ENCODE assay signal across 9 mouse cellular contexts in the genomic region with DNA sequence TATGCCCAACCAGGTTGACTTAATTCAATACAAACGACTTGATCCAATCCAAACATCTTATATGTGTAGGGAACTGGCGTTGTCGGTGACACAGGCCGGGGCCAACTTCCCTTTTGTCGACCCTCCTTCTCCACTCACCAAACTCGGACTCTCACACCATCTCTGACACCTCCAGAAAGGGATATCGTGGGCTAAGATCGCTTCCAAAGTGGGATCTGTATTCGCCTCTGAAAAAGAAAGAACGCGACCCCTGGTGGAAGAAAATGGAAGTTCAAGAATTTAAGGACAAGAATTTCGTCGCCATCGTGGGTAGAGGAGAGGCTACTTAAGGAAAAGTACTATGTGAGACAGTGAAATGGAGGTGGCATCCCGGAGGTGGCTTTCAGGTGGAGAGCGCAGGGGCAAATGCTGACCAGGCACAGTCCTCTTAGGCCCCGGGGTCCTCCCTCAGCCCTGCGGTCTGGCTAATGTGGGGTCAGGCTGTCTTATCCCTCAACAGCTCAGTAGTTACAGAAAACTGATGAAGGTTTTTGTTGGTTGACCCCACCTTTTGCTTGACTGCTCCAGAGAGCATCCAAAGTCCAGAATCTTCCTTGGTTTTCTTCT. TPM values are rescaled to one million over a fixed set of nuclear protein-coding genes. Genes with fewer than 3 reads are reported as not detected.
DNase-seq lines count a peak whose midpoint lies in the region; ATAC-seq and TF ChIP-seq lines count a peak whose summit lies in the region.
"Had no signal": no experiment of that assay in that cellular context is flagged by ENCODE, and none has a peak within 500 bp of the region (broad histone marks: within the 10 kb centered on the region; RNA-seq: fewer than 3 reads in every experiment).

No protein-coding gene starts in this region.

- WGBS in embryonic facial prominence, embryonic 12.5 days = 5% methylated on average over 18 of the region's 18 CpGs
- whole genome bisulfite sequencing in heart, postnatal 0 days = 4% methylated on average over 18 of the region's 18 CpGs
- 5% methylated on average over 18 of the region's 18 CpGs for WGBS in lung, embryonic 16.5 days

- no peak for ATAC-seq in embryonic facial prominence, embryonic 12.5 days (ENCODE audit: insufficient number of reproducible peaks, insufficient read depth, low FRiP score, low TSS enrichment)
- ATAC-seq in heart, postnatal 0 days (ENCODE audit: insufficient read depth, low read depth) = no peak
- peak; percentile 34; the same call in 1 of the 2 replicates for ATAC-seq in lung, embryonic 16.5 days (ENCODE audit: low read depth)
- ATAC-seq: Patski had no signal

- peak overlapping the region; percentile 9; the same call in 1 of the 2 replicates for H3K4me2 ChIP-seq in embryonic facial prominence, embryonic 12.5 days (replicated peaks)
- H3K4me2 ChIP-seq in heart, postnatal 0 days (ENCODE audit: low read depth, low read length) = peak overlapping the region; percentile 46
- H3K4me2 ChIP-seq in lung, embryonic 16.5 days (ENCODE audit: low read depth, low read length) = peak overlapping the region; percentile 34

- H3K4me3 ChIP-seq in embryonic facial prominence, embryonic 12.5 days = no peak overlapping the region
- H3K4me3 ChIP-seq in heart, postnatal 0 days (ENCODE audit: low read depth, low read length) = peak overlapping the region; percentile 29
- H3K4me3 ChIP-seq in lung, embryonic 16.5 days (ENCODE audit: low read length) = 0 out of 2 replicates have a peak overlapping the region, but pooled peaks have one; percentile 9

- H3K4me1 ChIP-seq in embryonic facial prominence, embryonic 12.5 days = peaks cover 15% of the 10 kb centered on the region
- peaks cover 22% of the 10 kb centered on the region for H3K4me1 ChIP-seq in heart, postnatal 0 days (ENCODE audit: control insufficient read depth, insufficient read depth)
- peaks cover 14% of the 10 kb centered on the region for H3K4me1 ChIP-seq in lung, embryonic 16.5 days (replicated peaks; ENCODE audit: control insufficient read depth, insufficient read depth, low read length)

- peak; percentile 69 for TF ChIP-seq CTCF in heart, postnatal 0 days (IDR thresholded peaks at IDR 0.05; ENCODE audit: low read depth)

- intact Hi-C loops in gastrocnemius, postnatal 14 days (cut with DNase I; ENCODE audit: low total_unique reads) = loop anchor here (5.0 kb wide), 1 partner anchor 310 kb away; no protein-coding TSS in a partner anchor

- H3K9me3 ChIP-seq in embryonic facial prominence, embryonic 12.5 days = no peaks in the 10 kb centered on the region
- no peaks in the 10 kb centered on the region for H3K9me3 ChIP-seq in heart, postnatal 0 days (replicated peaks; ENCODE audit: control insufficient read depth, low read length)
- H3K9me3 ChIP-seq in lung, embryonic 16.5 days (ENCODE audit: control insufficient read depth, low read length) = no peaks in the 10 kb centered on the region

- H3K27me3 ChIP-seq in embryonic facial prominence, embryonic 12.5 days = peaks cover 56% of the 10 kb centered on the region
- H3K27me3 ChIP-seq in heart, postnatal 0 days (ENCODE audit: control insufficient read depth, insufficient read depth, low read length) = peaks cover 62% of the 10 kb centered on the region
- H3K27me3 ChIP-seq in lung, embryonic 16.5 days (ENCODE audit: control insufficient read depth, insufficient read depth, low read depth, low read length) = peaks cover 51% of the 10 kb centered on the region
- H3K27me3 ChIP-seq: Patski had no signal

- peak; percentile 54 for DNase-seq in gastrocnemius, adult 18-20 months (ENCODE audit: low spot score)
- DNase-seq in gastrocnemius, postnatal 14 days = no peak
- peak; percentile 71 for DNase-seq in adrenal gland, postnatal 10 days
- DNase-seq in heart, postnatal 0 days (ENCODE audit: low spot score) = peak; percentile 53
- DNase-seq in kidney, postnatal 14 days = peak; percentile 70
- DNase-seq in retina, postnatal 7 days (ENCODE audit: low read depth, low spot score) = peak; percentile 81

- TF ChIP-seq EP300 in heart, postnatal 0 days (IDR thresholded peaks at IDR 0.05; ENCODE audit: low read depth) = no peak

- H3K27ac ChIP-seq in embryonic facial prominence, embryonic 12.5 days = no peak overlapping the region
- H3K27ac ChIP-seq in heart, postnatal 0 days (ENCODE audit: low read depth) = no peak overlapping the region
- no peak overlapping the region for H3K27ac ChIP-seq in lung, embryonic 16.5 days (ENCODE audit: low read length)

- no peak overlapping the region for H3K9ac ChIP-seq in embryonic facial prominence, embryonic 12.5 days
- H3K9ac ChIP-seq in heart, postnatal 0 days (replicated peaks; ENCODE audit: low read depth, low read length) = no peak overlapping the region
- no peak overlapping the region for H3K9ac ChIP-seq in lung, embryonic 16.5 days (ENCODE audit: low read length)

- no peaks in the 10 kb centered on the region for H3K36me3 ChIP-seq in embryonic facial prominence, embryonic 12.5 days
- H3K36me3 ChIP-seq in heart, postnatal 0 days (replicated peaks; ENCODE audit: control insufficient read depth, insufficient read depth, low read length) = no peaks in the 10 kb centered on the region
- H3K36me3 ChIP-seq in lung, embryonic 16.5 days (ENCODE audit: control insufficient read depth, insufficient read depth, low read length) = no peaks in the 10 kb centered on the region

RNA-seq across cellular contexts. Expression of gene Ostm1, which starts 53.7 kb away (rescaled TPM):
- 10 to 100 TPM; 18.3 to 24.3 TPM for total RNA-seq in gastrocnemius, adult 18-20 months (2021)
- total RNA-seq in gastrocnemius, postnatal 14 days (2021) = 10 to 100 TPM; 12.2 to 12.9 TPM
- total RNA-seq in adrenal gland, postnatal 10 days (2021) = 10 to 100 TPM; 19.2 to 19.4 TPM
- polyA plus RNA-seq in embryonic facial prominence, embryonic 12.5 days (2016; fragmentation: Nextera tagmentation; extraction: Ambion mirVana) = 13.6 and 14.1 TPM in 2 replicates
- total RNA-seq in heart, postnatal 0 days (2014; rRNA removed; ENCODE audit: low replicate concordance) = 13.8 and 26.7 TPM in 2 replicates
- polyA plus RNA-seq in heart, postnatal 0 days (2015; fragmentation: Nextera tagmentation; extraction: Ambion mirVana) = 17.7 and 20.2 TPM in 2 replicates
- 13.3 and 14.7 TPM in 2 replicates for polyA plus RNA-seq in lung, embryonic 16.5 days (2015; fragmentation: Nextera tagmentation; extraction: Ambion mirVana)

RNA-seq across cellular contexts. Expression of gene Nr2e1, which starts 53.9 kb away (rescaled TPM):
- total RNA-seq in gastrocnemius, adult 18-20 months (2021) = not detected
- not detected for total RNA-seq in gastrocnemius, postnatal 14 days (2021)
- not detected for total RNA-seq in adrenal gland, postnatal 10 days (2021)
- 5.8 and 6.6 TPM in 2 replicates for polyA plus RNA-seq in embryonic facial prominence, embryonic 12.5 days (2016; fragmentation: Nextera tagmentation; extraction: Ambion mirVana)
- total RNA-seq in heart, postnatal 0 days (2014; rRNA removed; ENCODE audit: low replicate concordance) = not detected in 2 replicates
- not detected in 2 replicates for polyA plus RNA-seq in heart, postnatal 0 days (2015; fragmentation: Nextera tagmentation; extraction: Ambion mirVana)
- not detected in 2 replicates for polyA plus RNA-seq in lung, embryonic 16.5 days (2015; fragmentation: Nextera tagmentation; extraction: Ambion mirVana)
- polyA plus RNA-seq: Patski had no signal
